Mouse (Mus musculus) neural tube, embryonic 15.5 days (tissue): ENCODE measurements around the gene Egr4. TPM values are rescaled to one million over a fixed set of nuclear protein-coding genes. Genes with fewer than 3 reads are reported as not detected.

Experiments used
- ATAC-seq: fragments of 200-750 bp; cut with Nextera tagmentation; 2 replicates; pipeline ENCODE4 v1.8.0; 2017; ENCODE audit warnings: mild to moderate bottlenecking, moderate TSS enrichment, moderate library complexity; ENCODE audit not compliant: low FRiP score
- H3K27ac ChIP-seq: fragments of 300-500 bp; sonication (generic); replicated peaks from 2 replicates; pipeline ENCODE4 v1.5.1; 2015; ENCODE audit warnings: mild to moderate bottlenecking, inconsistent platforms
- H3K27me3 ChIP-seq: fragments of 300-500 bp; sonication (generic); replicated peaks from 2 replicates; pipeline ENCODE4 v1.6.1; 2015; ENCODE audit warnings: inconsistent platforms
- H3K36me3 ChIP-seq: fragments of 300-500 bp; sonication (generic); 2 replicates; pipeline ENCODE4 v1.6.1; 2015; ENCODE audit warnings: inconsistent platforms
- H3K4me1 ChIP-seq: fragments of 300-500 bp; sonication (generic); 2 replicates; pipeline ENCODE4 v1.6.1; 2015; ENCODE audit warnings: inconsistent platforms
- H3K4me2 ChIP-seq: fragments of 300-500 bp; sonication (generic); 2 replicates; pipeline ENCODE4 v1.6.1; 2015; ENCODE audit warnings: inconsistent platforms, mild to moderate bottlenecking, moderate library complexity
- H3K4me3 ChIP-seq: fragments of 300-500 bp; sonication (generic); replicated peaks from 2 replicates; pipeline ENCODE4 v1.5.1; 2015; ENCODE audit warnings: mild to moderate bottlenecking, inconsistent platforms
- H3K9ac ChIP-seq: fragments of 300-500 bp; sonication (generic); replicated peaks from 2 replicates; pipeline ENCODE4 v1.6.1; 2015; ENCODE audit warnings: mild to moderate bottlenecking, inconsistent platforms
- H3K9me3 ChIP-seq: fragments of 300-500 bp; sonication (generic); replicated peaks from 2 replicates; pipeline ENCODE4 v1.6.1; 2016; ENCODE audit warnings: inconsistent platforms
- WGBS: fragments of 180-500 bp; shearing (Covaris S2); methylation state at CpG from one replicate; pipeline ENCODE4 v1.1.7; 2015; ENCODE audit warnings: mixed read lengths; 5-methylcytosine and 5-hydroxymethylcytosine counted together
- polyA plus RNA-seq: library from polyadenylated mRNA; unstranded; fragments of >200 nt; fragmentation: Nextera tagmentation; extraction: Ambion mirVana; gene quantifications from 2 replicates; pipeline ENCODE4 v1.2.1, GENCODE M21; 2015

The Egr4 gene
- 0.14 TPM in 1 of 2 replicates, not detected in the other for polyA plus RNA-seq

DNA sequence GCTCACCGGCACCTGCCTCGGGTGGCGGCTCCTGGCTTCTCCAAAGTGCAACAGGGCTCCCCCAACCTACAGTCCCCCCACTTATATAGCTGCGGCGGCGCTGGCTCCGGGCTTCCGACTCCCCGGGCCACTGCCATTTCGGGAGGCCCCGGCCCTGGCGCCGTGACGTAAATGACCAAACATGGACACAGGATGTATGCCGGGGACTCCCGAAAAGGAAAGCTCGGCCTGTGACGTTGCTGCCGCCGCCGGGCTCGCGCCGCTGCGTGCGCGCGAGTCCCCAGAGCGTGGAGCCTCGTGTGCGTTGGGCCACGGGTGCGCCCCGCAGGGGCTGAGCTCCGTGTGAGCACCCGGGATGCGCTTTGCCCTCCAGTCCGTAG is at the start of gene Egr4:
TSS of gene Egr4 (minus strand) at position 59 of the 380 bp plus-strand sequence.
- under 1% methylated on average over 37 of the region's 38 CpGs for WGBS
- Histone ChIP-seq H3K4me3 (peak within 1 kb of the TSS; percentile 49), H3K4me2 (peak within 1 kb of the TSS; percentile 84), H3K27ac (no peak within 1 kb of the TSS), H3K36me3 (no peaks in the 10 kb centered on the region), H3K4me1 (peaks cover 36% of the 10 kb centered on the region), H3K9me3 (no peaks in the 10 kb centered on the region), H3K27me3 (peaks cover 79% of the 10 kb centered on the region), H3K9ac (peak within 1 kb of the TSS; percentile 38)
- peak; percentile 71 for ATAC-seq

- Histone ChIP-seq H3K9me3 (no peaks in the 10 kb centered on the region), H3K4me3 (no peak overlapping the region), H3K9ac (no peak overlapping the region), H3K4me1 (no peaks in the 10 kb centered on the region), H3K27ac (no peak overlapping the region), H3K27me3 (no peaks in the 10 kb centered on the region), H3K4me2 (no peak overlapping the region), H3K36me3 (no peaks in the 10 kb centered on the region)
- WGBS = 32% methylated on average over 1 of the region's 1 CpGs
- no peak for ATAC-seq
These were observed 49.0 kb upstream of the Egr4 start for GRCm38 (mm10) chr6:85562374-85562773.

DNA sequence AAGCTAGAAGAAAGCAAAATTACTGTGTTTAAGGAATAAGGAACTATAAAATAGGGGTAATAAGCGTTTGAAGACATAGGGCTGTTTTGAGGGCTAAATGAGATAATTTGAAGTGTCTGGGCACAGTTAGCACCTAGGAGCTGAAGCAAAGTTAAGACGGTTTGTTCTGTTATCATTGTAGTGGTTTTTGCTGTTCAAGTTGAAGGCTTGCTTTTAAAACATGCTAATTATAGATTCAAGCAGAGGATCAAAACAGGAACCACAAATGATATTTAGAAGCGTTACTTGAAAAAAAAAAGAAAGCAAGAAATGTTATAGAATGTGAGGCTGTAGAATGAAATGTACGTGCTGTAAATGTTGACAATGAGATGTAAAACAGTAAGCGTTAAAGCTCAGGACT is 34.3 kb upstream of the Egr4 start:
- H3K4me3 ChIP-seq = no peak overlapping the region
- H3K27me3 ChIP-seq = no peaks in the 10 kb centered on the region; the same call in 1 of the 2 replicates
- no peaks in the 10 kb centered on the region for H3K9me3 ChIP-seq
- no peaks in the 10 kb centered on the region for H3K4me1 ChIP-seq
- no peak overlapping the region for H3K27ac ChIP-seq
- H3K4me2 ChIP-seq = no peak overlapping the region
- no peak for ATAC-seq
- H3K9ac ChIP-seq = no peak overlapping the region
- 86% methylated on average over 5 of the region's 5 CpGs for WGBS
- no peaks in the 10 kb centered on the region for H3K36me3 ChIP-seq

GRCm38 (mm10) chr6:85544251-85544881 is 31.0 kb upstream of the Egr4 start:
- peak overlapping the region; percentile 5; the same call in 1 of the 2 replicates for H3K4me2 ChIP-seq

DNA sequence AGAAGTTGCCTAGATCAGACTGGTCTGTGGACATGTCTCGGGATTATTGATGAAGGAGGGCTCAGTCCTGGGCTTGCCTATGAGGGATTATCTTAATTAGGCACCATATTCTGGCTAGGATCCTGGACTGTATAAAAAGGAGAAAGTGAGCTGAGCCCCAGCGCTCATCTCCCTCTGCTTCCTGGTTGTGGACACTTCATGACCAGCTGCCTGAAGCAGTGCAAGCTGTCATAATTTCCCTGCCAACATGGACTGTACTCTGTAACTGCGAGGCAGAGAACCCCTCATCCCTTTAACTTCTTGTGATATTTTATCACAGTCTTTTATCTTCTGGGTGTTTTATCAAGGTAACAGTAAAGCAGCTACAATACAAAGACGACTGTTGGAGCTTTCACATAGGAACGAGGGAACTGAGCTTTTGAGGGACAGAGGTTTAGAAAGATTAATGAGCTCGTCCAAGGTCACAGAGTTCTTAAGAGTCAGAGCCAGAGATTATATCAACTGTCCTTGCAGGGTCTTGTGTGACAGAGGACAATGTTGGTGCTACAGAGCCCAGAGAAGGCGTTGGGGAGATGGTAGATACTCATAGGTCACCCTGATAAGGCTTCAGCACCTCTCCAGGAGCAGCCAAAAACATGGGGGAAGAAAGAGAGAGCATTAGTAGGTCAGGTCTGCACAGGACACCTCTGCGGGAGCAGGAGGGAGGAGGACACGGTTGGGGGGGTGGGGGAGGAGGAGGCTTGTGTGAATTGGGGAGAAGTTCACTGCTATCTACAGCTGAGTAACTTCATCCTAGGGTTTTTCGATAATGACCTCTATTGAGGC is 30.2 kb upstream of the Egr4 start:
- no peak overlapping the region for H3K4me2 ChIP-seq
- no peaks in the 10 kb centered on the region for H3K4me1 ChIP-seq
- ATAC-seq = no peak
- no peaks in the 10 kb centered on the region for H3K9me3 ChIP-seq
- H3K27ac ChIP-seq = no peak overlapping the region
- no peak overlapping the region for H3K4me3 ChIP-seq
- no peak overlapping the region for H3K9ac ChIP-seq
- no peaks in the 10 kb centered on the region for H3K27me3 ChIP-seq
- no peaks in the 10 kb centered on the region for H3K36me3 ChIP-seq
- 81% methylated on average over 10 of the region's 10 CpGs for WGBS

More at GRCm38 (mm10) chr6:85544251-85544881, 31.0 kb upstream of the Egr4 start:
- H3K27me3 ChIP-seq = no peaks in the 10 kb centered on the region
- no peaks in the 10 kb centered on the region for H3K36me3 ChIP-seq
- H3K9ac ChIP-seq = no peak overlapping the region
- ATAC-seq = no peak
- no peaks in the 10 kb centered on the region for H3K9me3 ChIP-seq
- H3K27ac ChIP-seq = no peak overlapping the region
- 68% methylated on average over 13 of the region's 13 CpGs for WGBS
- no peaks in the 10 kb centered on the region for H3K4me1 ChIP-seq
- H3K4me3 ChIP-seq = no peak overlapping the region

GRCm38 (mm10) chr6:85522825-85523224 is 9.4 kb upstream of the Egr4 start:
- H3K4me2 ChIP-seq = no peak overlapping the region
- WGBS = 81% methylated on average over 2 of the region's 2 CpGs
- H3K9ac ChIP-seq = no peak overlapping the region
- H3K27ac ChIP-seq = no peak overlapping the region
- H3K9me3 ChIP-seq = no peaks in the 10 kb centered on the region
- H3K4me1 ChIP-seq = peaks cover 7% of the 10 kb centered on the region
- H3K4me3 ChIP-seq = no peak overlapping the region
- 0 out of 2 replicates have a peak, but pooled peaks cover 5% of the 10 kb centered on the region for H3K27me3 ChIP-seq
- H3K36me3 ChIP-seq = no peaks in the 10 kb centered on the region
- ATAC-seq = no peak

DNA sequence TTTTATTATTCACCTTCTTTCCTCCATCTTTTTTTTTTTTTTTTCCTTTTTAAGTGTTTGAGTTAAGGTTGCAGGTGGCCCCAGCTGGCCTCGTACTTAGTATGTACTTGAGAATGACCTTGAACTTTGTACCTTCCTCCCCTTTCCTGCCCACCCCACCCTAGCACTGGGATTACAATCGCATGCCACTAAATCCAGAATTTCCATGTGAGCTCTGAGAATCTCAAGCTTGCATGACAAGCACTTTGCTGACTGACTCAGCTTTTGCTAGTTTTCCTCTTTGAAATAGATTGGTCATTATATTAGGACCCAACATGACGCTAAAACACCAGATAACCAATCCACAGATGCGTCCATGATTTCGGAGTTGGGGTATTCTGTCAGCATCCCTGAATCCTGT is 8.6 kb upstream of the Egr4 start:
- Histone ChIP-seq H3K9me3 (no peaks in the 10 kb centered on the region), H3K4me2 (no peak overlapping the region), H3K27me3 (0 out of 2 replicates have a peak, but pooled peaks cover 5% of the 10 kb centered on the region), H3K27ac (no peak overlapping the region), H3K4me1 (peaks cover 7% of the 10 kb centered on the region), H3K4me3 (no peak overlapping the region), H3K36me3 (no peaks in the 10 kb centered on the region), H3K9ac (no peak overlapping the region)
- 88% methylated on average over 5 of the region's 5 CpGs for WGBS
- no peak for ATAC-seq

DNA sequence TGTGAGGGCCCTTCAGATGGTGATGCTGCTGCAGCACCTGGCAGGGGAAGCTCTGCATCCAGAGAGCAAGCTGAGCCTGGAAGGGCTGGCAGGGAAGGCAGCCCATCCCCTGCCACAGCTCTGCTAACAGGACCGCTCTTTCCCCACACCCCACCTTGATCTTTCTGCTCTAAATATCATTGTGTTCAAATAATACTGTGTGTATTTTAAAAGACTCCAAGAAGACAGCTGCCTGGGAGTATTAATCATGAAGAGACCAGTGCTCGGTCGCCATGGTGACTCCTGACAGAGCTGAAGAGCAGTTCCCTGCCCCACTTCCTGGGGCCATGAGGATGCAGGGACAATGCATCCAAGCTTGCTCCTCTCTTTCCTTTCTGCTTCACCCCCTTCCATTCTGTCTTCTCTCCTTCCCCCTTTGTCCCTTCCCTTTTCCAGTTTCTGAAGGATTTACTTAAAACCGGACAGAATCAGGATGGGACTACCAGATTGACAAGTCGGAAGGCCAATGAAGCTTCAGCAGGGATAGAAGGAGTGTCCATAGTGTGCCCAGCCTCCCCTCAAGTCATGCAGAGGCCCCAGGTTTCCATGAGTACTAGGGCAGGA is 4.8 kb upstream of the Egr4 start:
- peaks cover 17% of the 10 kb centered on the region for H3K4me1 ChIP-seq
- H3K27ac ChIP-seq = 0 out of 2 replicates have a peak overlapping the region, but pooled peaks have one; percentile 6
- WGBS = 41% methylated on average over 5 of the region's 5 CpGs
- peaks cover 38% of the 10 kb centered on the region for H3K27me3 ChIP-seq
- ATAC-seq = 0 out of 2 replicates have a peak, but pooled peaks have one; percentile 55
- no peaks in the 10 kb centered on the region for H3K36me3 ChIP-seq
- no peaks in the 10 kb centered on the region for H3K9me3 ChIP-seq
- no peak overlapping the region for H3K9ac ChIP-seq
- 0 out of 2 replicates have a peak overlapping the region, but pooled peaks have one; percentile 0 for H3K4me2 ChIP-seq
- no peak overlapping the region for H3K4me3 ChIP-seq

- H3K9me3 ChIP-seq = no peaks in the 10 kb centered on the region
- H3K27ac ChIP-seq = no peak overlapping the region
- no peak overlapping the region for H3K4me2 ChIP-seq
- WGBS = 75% methylated on average over 4 of the region's 4 CpGs
- no peaks in the 10 kb centered on the region for H3K36me3 ChIP-seq
- H3K4me1 ChIP-seq = peaks cover 38% of the 10 kb centered on the region
- H3K4me3 ChIP-seq = no peak overlapping the region
- ATAC-seq = no peak
- H3K9ac ChIP-seq = no peak overlapping the region
- H3K27me3 ChIP-seq = peaks cover 58% of the 10 kb centered on the region
These were observed 2.6 kb upstream of the Egr4 start for GRCm38 (mm10) chr6:85515941-85516340.

DNA sequence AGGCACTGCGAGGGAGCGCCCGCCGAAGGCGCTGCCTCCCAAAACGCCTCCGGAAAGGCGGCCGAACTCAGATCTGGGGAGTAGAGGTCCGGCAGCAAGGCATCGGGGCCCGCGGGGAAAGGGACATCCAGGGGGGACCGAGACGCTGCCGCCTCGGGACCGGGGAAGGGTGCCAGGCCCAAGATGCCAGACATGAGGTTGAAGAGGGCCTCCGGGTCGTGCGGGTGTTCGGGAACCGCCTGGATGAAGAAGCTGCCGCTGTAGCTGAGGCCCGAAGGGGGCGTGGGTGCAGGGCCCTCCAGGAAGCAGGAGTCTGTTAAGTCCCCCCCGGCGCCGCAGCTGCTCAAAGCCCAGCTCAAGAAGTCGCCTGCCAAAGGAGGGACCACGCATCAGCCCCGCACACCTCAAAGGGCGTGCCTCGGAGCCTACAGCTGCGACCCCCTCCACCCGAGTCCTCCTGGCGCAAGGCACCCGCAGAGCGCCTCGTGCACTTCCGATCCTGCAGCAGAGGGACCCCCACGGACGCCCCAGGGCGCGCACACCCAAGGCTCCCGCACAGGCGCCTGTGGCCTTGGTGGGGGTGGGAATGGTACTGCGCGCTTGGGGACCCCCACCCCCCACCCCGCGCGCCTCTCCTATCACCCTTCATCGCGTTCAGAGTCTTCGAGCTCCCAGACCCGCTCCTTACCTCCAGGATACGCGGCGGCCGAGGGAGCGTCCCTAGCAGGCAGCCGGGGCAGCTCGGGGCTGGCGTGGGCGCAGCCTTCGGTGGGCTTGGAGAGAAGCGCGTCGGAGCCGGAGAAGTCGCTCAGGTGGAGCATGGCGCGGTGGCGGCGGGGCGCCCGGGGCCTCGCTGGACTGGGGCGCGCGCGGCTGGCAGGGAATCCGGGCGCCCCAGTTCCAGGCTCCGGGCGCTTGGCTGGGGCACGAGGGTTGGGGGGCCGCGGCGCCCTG is 535 bp downstream of the Egr4 start:
- Histone ChIP-seq H3K27me3 (peaks cover 84% of the 10 kb centered on the region), H3K4me2 (peak overlapping the region; percentile 84), H3K4me3 (peak overlapping the region; percentile 49), H3K27ac (no peak overlapping the region), H3K36me3 (no peaks in the 10 kb centered on the region), H3K9me3 (no peaks in the 10 kb centered on the region), H3K9ac (peak overlapping the region; percentile 38; the same call in 1 of the 2 replicates), H3K4me1 (peaks cover 31% of the 10 kb centered on the region)
- under 1% methylated on average over 90 of the region's 90 CpGs for WGBS
- ATAC-seq = peak; percentile 18; the same call in 1 of the 2 replicates

DNA sequence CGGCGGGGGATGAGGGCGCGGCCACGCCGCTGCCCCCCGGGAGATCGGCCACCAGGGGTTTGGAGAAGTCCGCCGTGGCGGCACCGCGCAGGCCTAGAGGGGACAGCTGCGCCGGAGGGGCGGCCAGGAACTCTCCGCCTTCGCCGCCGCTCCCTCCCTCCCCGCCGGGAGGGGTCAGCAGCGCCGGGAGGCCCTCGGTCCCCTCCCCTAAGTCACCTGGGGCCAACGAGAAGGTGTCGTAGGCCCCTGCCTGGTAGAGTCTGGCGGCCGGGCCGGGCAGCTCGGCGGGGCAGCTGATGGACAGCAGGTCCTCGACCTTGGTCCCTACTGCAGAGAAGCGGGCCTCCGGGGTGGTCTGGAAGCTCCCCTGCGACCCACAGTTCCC is 1.3 kb downstream of the Egr4 start:
- ATAC-seq = no peak
- Histone ChIP-seq H3K4me1 (peaks cover 31% of the 10 kb centered on the region), H3K4me2 (peak overlapping the region; percentile 84), H3K9ac (no peak overlapping the region), H3K9me3 (no peaks in the 10 kb centered on the region), H3K27me3 (peaks cover 88% of the 10 kb centered on the region), H3K27ac (no peak overlapping the region), H3K36me3 (no peaks in the 10 kb centered on the region), H3K4me3 (peak overlapping the region; percentile 49)
- WGBS = 0% methylated on average over 29 of the region's 36 CpGs
